Mouse (Mus musculus) mesoderm, embryonic 11.5 days (tissue): ENCODE results near the gene Smim14.
A peak's percentile ranks its signal among the peaks of the same experiment; 100 is the strongest.

Experiments
- DNase-seq: peaks from one replicate; pipeline ENCODE4 v3.0.0-alpha.2; 2012; ENCODE audit warnings: low read depth, low spot score

Gene Smim14

DNA sequence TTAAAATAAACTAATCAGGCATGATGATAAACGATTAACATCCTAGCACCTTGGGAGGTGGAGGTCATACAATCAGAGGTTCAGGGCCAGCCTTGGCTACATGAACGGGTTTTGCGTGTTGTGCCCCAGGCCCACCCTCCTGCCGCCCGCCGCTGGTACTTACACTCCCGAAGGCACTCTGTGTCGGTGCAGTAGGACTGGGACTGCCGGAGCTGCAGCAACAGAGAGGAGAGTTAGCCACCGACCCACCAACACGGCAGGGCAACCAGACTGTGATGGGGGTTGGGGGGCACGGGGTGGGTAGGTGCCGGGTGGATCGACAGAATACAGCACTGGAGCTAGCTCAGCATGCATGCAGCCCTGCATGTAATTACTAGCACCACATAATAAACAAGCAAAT is 76.6 kb downstream of the Smim14 start:
- no peak for DNase-seq

DNA sequence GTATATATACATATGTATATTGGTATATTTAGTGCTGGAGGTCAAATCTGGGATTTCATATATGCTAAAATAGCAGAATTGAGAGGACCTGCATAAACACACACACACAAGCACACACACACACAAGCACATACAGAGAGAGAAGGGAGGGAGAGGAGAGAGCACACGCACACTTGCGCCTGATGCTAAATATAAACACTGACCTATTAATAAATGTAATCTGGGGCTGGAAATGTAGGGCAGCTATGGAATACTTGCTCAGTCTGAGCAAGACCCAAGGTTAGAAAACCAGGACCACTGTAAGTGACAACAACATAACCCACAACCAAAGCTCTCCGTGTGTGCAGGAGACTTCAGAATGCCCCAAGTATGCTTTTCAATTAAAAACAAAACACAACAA is 77.5 kb downstream of the Smim14 start:
- no peak for DNase-seq

DNA sequence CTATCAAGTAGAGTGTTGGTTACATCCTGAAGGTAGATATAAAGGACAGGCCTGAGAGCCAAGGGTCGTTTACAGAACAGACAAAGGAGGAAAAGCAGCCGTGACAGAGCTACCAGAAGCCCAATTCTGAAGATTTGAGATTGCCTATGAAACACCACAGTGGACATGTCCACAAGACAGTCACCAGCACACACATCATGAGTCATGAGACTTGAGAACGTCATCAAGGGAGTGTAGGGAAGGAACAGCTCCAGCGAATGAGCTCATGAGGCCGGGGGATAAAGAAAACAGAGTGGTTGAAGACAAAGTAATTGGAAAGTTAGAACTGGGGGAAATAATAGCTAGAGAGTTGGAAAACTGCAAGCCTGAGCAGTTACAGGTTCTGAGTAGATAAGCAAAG is 79.1 kb downstream of the Smim14 start:
- no peak for DNase-seq

DNA sequence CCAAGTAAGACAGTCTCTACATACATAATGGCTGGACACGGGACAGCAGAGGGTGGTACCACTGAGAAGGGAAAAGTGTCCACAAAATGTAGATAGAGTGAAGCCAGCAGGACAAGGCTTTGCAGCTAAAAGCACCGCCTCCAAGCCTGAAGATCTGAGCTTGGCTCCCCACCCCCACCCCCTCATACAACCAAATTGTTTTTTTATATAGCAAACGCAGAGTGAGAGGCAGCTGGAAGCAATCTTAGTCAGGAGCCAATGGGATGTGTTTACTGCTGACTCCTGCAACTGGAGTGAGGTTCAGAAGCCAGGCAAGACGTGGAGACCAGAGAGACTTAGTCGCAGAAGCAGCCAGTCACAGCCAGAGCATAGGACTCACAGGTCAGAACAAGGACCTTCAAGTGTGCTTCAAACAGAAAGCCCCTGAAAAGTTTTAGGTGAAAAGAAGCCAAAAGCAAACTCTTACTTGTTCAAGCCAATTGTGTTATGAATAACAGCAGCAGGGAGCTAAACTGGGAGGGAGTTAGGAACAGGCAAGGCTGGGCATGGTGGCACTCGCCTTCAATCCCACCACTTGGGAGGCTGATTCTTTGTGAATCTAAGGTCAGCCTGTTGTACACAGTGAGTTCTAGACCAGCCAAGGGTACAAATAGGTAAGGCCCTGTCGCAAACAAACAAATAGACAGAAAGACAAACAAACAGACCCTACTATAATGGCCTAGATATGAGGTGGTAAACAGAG is 79.7 kb downstream of the Smim14 start:
- no peak for DNase-seq

DNA sequence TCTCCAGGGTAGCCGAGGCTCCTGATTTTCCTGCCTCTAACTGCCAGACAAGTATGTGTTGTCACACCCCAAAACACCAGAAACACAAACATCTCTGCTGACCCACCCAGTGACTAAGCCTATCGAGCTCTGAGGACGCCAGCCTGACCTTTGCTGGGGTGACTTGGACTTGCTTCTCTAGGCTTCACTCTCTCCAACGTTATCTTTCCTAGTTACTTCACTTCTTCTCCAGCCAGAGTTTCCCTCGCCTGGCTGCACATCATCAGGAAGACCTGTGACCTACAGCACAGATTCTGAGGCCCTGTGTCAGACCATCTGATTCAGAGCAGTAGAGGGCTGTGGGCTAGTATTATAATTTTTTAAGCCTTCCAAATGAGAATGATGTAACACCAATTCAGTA is 82.2 kb downstream of the Smim14 start:
- no peak for DNase-seq

DNA sequence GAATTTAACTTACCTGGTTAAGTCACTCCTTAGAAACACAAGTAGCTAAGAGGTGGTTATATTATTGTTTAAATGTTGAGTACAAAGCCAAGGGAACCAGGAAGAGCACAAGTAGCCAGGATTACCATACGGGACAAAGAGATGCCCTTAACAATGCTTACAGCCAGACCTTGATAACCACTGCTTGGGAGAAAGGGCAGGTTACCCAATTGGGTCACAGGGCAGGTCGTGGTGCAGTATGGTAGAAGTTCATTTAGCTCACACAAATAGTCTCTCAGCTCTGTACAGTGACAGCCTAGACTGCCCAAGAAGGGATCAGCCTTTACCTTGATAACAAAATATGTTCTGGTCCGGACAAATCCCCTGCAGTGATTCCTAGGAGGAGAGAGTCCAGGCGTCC is 88.0 kb downstream of the Smim14 start:
- DNase-seq = no peak

DNA sequence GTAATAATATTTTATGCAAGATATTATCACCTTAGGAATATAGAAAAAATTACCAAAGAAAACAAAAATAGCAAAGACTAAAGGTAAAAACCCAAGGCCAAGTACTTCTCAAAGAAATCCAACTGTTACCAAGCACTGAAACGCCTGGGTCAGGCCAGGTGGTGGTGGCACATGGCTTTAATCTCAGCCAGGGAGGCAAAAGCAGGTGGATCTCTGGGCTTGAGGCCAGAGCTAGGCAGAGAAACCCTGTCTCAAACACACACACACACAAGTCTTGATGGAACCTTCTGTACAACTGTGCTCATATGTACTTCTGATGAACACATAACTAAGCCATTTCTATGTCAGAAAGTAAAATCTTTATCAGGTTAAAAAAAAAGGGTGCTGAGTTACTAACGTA is 89.2 kb downstream of the Smim14 start:
- no peak for DNase-seq

DNA sequence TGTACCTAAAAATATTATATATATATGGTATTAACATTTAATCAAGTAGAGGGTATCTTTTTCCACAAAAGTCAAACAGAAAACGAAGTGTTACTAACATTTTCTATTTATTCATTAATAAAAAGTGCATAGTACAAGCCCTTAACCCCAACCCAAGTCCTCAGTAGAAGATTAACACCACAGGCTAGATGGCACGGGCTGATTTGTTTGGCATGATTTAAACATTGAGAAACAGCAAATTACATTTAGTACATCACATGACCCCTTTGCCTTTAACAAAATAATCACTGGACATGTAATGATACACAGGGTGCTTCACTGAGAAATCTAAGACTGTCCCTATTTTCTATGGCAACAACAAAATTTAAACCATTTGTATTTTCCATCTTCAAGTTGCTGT is 90.2 kb downstream of the Smim14 start:
- DNase-seq = no peak

DNA sequence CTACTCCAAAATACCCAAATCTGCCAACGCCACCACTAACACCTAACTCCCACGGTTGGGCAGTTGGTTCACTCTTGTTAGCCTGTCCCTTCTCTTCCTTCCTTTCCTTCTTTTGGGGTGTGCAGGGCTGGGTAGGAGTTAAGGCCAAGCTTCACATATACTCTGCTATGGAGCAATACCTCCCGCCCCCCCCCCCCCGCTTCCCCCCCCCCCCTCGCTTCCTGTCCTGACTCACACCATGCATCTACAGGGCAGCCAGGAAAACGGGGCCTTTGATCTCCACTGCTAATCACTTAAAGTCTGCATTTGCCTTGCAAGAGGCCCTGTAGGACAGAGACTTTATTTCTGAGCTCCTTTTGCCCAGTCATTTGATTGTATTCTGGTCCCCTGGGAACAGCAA is 92.0 kb downstream of the Smim14 start:
- no peak for DNase-seq

DNA sequence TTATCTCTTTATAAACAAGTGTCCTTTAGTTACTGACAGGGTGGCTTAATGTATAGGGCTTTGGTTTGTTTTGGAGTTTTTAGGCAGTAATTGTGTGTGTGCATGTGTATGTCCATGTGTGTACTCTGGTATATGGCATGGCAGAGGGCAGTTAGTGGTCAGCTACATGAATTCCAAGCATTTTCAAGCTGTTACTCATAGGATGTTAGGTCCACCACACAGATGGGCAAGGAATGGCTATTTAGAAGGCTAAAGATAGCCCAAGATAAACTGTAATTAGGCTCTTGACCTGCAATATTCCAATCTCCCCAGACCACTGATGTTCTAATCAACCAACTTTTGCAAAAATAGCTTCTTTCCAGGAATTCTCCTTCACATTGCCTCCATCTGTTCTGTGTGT is 98.9 kb downstream of the Smim14 start:
- no peak for DNase-seq

DNA sequence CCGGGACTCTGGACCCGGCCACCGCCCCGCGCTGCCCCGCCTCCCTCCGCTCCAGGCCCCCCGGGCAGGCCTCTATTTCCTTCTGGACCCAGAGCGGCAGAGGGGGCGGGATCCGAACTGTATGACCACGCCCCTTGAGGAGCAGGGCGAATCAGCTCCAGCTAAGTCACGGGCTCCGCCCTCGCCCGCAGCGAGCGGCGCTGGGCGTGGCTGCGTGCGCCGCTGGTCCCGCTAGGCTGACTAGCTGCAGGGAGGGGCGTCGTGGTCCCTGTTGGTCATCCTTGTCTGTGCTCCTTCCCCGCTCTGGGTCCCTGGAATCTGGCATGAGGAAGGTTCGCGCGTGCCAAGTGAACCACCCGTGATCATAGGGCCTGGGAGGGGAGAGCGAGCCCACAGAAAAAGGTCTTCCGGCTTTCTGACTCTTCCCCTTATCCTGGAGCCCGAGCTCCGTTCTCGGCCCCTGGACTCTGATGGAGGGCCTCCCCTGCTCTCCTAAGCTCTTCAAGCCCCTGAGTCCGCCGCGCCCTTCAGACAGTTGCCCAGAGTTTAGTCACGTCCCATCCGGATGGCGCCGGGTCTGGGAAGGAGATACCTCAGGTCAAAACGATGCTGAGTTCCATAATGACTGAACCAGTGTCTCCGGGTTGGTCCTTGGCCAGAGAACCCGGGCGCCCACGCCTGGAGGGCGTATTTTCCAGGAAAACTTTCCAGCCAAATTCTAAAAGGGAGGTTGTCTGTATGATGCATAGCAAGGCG is 101.0 kb downstream of the Smim14 start, which contains the start of gene Ugdh:
Ugdh (minus strand) TSS at position 144 of the 756 bp plus-strand sequence.
- peak; percentile 99 for DNase-seq

DNA sequence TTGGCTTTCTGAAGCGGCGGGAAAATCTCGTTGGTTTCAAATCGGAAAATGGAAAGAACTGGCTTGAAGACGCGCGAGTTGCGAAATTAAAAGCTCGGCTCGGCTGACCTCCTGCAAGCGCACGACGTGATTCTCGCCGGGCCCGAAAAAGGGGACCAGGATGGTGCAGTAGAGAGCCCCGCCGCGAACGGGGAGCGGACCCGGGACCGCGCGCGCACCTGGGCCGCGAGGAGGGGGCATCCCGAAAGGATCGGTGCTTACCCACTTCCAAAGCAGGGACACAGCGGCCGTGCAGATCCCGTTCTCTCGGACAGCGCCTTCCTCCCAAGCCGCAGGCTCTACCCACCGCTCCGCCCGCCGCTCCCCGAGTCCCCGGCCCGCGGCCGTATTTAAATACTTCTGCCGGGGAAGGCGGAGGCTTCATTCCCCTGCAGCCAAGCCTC is 101.6 kb downstream of the Smim14 start:
- DNase-seq = no peak

DNA sequence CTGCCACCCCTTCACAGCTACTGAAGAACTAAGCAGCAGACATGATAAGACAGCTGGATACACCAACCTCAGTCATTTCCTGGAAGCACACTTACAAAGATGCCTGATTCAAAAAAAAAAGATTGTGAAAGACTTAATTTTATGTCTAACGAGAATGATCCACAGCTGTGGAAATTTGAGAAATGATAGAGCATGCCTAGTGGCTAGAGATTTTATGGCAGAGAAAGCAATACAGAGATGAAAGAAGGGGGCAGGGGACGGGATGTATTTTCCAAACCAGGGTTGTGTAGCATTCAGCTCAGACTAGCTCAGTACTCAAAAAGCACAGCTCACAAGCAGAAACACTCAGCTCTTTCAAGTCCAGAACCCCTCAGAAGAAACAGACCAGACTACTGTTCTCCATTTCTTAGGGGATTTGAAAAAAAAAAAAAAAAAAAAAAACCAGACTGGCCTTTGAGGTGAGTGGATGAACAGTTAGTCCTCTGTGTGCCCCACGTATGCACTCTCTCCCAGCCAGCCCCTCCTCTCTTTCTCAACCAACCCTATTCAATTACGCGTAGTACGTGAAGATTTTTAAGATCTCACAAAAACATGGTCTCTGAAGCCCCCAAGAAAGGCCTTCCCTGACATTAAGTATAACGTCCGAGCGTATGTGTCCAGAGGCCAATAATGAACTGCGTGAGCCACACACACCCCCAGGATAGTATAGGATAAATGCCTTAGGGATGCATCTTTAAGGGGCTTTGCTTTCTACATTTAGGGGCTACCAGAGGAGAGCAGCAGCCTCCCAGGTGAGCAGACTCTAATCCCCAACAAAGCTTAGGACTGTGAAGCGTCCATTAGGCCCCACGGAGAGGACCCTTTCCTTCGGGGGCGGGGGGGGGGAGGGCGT is 102.3 kb downstream of the Smim14 start:
- peak; percentile 20 for DNase-seq

DNA sequence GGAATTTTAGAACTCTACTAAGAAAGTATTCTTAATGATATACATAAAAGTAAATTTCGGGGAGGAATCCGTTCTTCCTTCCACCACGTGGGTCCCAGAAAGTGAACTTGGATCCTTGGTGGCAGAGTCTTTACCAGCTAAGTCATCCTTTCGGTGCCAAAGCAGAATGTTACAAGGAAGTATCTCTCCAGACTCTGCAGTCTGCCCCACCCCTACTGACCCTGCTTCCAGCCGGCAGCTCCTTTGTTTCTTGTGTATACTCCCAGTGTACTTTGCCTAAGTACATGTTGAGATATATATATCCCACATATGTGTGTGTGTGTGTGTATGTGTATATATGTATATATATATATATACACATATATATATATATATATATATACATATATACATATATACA is 107.5 kb downstream of the Smim14 start:
- no peak for DNase-seq

DNA sequence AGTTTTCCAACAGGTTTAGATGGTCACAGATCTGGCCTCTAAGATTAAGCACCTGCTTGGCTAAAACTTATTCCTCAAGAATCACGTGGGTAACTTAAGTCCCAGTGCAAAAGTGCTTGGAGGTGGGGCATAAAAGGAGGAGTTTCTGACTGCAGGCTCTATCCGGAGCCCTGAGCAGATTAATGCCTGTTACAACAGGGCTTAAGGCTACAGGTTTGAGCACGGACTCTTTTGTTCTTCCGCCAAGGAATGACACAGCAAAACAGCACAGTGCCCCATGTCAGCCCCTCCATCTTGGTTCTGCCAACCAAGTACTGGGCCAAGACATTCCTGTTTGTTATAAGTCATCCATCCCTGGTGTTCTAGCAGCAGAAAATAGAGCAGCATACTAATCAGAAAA is 108.7 kb downstream of the Smim14 start:
- DNase-seq = no peak

DNA sequence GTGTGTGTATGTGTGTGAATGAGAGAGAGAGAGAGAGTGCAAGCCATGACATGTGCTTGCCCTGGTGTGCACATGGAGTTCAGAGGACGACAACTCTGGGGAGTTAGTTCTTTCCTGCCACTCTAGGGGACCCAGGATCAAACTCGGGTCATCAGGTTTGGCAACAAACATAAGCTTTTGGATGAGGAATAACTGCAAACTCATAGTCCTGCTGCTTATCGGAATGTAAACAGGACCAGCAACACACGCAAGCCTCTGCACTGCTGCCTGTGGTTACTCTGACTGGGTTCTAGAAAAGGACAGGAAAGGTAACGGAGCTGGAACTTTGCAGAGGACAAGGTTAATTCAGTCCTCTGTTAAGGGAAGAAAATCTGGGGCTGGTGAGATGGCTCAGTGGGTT is 111.7 kb downstream of the Smim14 start:
- no peak for DNase-seq

DNA sequence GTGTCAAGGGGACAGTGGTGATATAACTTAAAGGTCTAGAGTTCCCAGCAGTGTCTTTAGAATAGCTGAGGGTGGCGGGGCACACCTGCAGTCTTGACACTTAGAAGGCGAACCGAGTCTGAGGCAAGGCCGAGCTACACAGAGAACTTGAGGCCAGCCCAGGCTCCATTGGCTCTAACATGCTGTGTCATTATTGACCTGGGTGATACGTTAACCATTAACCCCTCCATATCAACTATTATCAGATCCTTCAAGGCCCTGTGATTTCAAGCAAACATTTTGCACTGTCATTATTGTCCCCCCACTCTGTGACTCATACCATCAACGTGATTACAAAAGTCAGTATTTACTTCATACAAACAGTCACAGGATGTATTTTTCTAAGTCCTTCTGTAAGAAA is 112.8 kb downstream of the Smim14 start:
- DNase-seq = no peak

DNA sequence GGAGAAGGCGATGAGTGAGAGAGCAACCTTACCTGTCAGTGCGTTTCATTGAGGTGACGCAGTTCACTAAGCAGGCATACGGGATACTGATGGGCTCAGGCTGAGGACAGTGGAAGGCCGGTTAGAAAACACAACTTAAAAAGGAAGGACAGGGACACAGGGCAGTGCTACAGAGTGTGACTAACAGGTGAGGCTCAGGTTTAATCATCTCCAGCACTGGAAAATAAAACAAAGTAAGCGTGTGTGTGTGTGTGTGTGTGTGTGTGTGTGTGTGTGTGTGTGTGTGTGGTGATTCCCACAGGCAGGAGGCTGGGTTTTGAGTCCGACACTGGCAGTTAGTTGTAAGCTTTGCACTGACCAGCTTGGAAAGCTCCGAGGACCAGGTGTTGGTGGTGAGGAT is 114.2 kb downstream of the Smim14 start:
- DNase-seq = no peak

DNA sequence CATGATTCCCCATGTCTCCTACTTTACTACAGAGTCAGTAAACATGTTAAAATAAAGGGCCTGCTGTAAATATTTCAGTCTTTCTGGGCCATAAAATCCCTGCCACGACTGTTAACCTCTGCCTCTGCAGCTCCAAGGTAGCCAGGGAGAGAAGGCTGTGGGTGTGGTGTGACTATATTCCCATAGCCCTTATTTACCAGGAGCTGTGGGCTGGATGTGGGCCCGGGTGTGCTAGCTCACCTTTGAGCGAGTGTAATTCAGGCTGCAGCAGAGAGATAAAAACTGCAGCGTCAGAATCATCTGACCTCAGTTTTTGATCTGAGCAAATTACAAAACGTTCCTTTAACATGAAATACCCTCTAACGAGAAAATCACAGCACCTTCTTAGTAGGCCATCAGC is 116.2 kb downstream of the Smim14 start:
- no peak for DNase-seq

DNA sequence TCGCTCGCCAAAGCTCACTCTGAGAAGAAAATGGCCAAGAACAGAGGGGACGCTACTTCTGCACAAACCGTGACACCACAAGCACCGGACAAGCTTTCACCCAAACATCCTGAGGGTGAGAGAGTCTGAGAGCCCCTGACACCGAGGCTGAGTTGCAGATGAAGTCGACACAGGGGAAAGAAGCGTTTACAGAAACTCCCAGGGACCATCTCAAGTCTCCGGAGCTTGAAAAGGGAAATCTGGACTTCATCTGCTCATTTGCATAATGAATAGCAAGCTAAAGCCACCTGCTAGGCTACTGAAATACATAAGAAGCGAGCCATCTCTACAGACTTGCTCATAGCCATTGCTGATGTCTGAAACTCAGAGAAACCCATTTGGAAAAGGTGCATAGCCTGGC is 117.8 kb downstream of the Smim14 start:
- DNase-seq = no peak

DNA sequence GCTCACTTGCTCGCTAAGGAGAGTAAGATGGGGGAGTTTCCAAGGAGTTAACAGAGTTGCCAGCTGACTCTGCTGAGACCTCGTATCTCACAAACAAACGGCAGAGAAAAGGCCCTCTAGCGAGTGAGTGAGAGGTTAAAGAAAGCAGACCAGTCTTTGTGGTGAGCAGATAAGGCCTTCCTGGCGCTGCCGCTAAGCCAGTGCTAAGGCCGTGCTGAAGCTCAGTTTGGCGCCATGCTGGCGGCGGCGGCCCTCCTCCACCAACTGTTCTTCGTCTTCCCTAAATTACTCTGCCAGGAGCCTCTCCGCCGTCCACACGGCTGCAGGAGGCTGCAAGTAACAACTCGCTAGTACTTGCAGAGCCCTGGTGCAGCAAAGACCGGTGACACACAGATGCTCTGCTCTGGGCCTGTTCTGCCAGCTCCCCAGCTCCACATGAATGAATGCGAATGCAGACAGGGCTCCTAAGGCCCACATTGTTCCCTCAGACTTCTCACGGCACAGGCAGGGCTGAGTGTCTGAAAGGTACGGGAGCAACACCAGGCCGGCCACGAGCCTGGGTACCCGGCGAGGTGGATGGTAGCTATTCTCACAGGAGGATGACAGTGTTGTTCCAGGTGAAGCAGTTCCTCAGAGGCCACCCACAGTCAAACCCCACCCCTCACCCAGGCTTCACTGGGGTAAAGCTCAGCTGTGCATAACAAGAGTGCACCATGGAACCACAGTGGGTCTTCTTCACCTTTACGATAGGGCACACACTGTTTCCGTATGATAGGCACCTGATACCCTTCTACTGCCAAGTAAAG is 121.1 kb downstream of the Smim14 start:
- DNase-seq = peak; percentile 45
